Mouse (Mus musculus) cortical plate, adult 2 months (tissue): ENCODE data around the gene Arsk.

Experiments
- CTCF ChIP-seq: fragments of 200-500 bp; IDR thresholded peaks from 2 replicates; pipeline ENCODE4 v1.5.1; 2011; ENCODE audit warnings: mild to moderate bottlenecking, control low read depth, low read length; ENCODE audit not compliant: insufficient read depth; ENCODE audit errors: extremely low read depth
- POLR2A ChIP-seq: fragments of 200-500 bp; IDR thresholded peaks from 2 replicates; pipeline ENCODE4 v1.6.1; 2011; ENCODE audit warnings: mild to moderate bottlenecking, low read length, control low read depth; ENCODE audit not compliant: insufficient read depth; ENCODE audit errors: extremely low read depth

DNA sequence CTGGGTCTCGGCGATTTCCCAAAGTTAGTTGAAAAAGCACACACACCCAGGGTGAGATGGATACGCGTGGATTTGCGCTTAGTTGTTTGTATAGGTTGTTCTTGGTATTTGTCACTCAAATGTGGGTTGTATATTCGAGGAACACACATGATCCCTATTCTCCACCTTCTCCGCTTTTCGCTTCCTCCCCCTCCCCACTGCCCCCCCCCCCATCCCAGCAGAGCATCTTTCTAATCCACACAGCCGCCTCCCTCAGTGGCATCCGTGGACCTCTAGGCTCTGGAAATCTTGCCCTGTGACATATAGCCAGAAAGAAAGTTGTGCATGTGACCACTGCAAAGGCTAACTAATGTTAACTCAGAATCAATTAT, 41.6 kb downstream of the Arsk start, which contains the start of gene Gpr150:
- TF ChIP-seq CTCF = no peak
- TF ChIP-seq POLR2A = no peak
